Comparison of ENCODE assay signal across 13 mouse cellular contexts in genomic region chr16:95243401-95243800, GRCm38 (mm10).
"Had no signal": no experiment of that assay in that cellular context is flagged by ENCODE, and none has a peak within 500 bp of the region (broad histone marks: within the 10 kb centered on the region; RNA-seq: fewer than 3 reads in every experiment).

No protein-coding gene starts in this region.

- H3K4me3 ChIP-seq: lung, embryonic 15.5 days; midbrain, embryonic 13.5 days; midbrain, embryonic 15.5 days; neural tube, embryonic 12.5 days had no signal

- ATAC-seq: midbrain, embryonic 13.5 days; midbrain, embryonic 15.5 days had no signal

- H3K4me1 ChIP-seq: midbrain, embryonic 13.5 days; midbrain, embryonic 15.5 days; neural tube, embryonic 12.5 days had no signal

- DNase-seq: lung, adult 18-20 months; lung, postnatal 10 days; lung, postnatal 4 days; right cerebral cortex, postnatal 14 days; spleen, adult 18-20 months; thymus, adult 18-20 months; thymus, postnatal 14 days; thymus, postnatal 36 days had no signal

- H3K36me3 ChIP-seq: lung, embryonic 15.5 days; midbrain, embryonic 13.5 days; midbrain, embryonic 15.5 days; neural tube, embryonic 12.5 days had no signal

- H3K4me2 ChIP-seq: lung, embryonic 15.5 days; midbrain, embryonic 11.5 days; midbrain, embryonic 13.5 days; midbrain, embryonic 15.5 days; neural tube, embryonic 12.5 days had no signal

- H3K9ac ChIP-seq: lung, embryonic 15.5 days; midbrain, embryonic 13.5 days; midbrain, embryonic 15.5 days; neural tube, embryonic 12.5 days had no signal

- H3K9me3 ChIP-seq: lung, embryonic 15.5 days; midbrain, embryonic 13.5 days; midbrain, embryonic 15.5 days; neural tube, embryonic 12.5 days had no signal

- H3K27ac ChIP-seq: midbrain, embryonic 13.5 days; midbrain, embryonic 15.5 days; neural tube, embryonic 12.5 days had no signal

- H3K27me3 ChIP-seq: lung, embryonic 15.5 days; midbrain, embryonic 13.5 days; midbrain, embryonic 15.5 days; neural tube, embryonic 12.5 days had no signal
